Mouse (Mus musculus): ENCODE measurements around the gene Tmprss6. TPM values are rescaled to one million over a fixed set of nuclear protein-coding genes. Genes with fewer than 3 reads are reported as not detected.

Gene Tmprss6
- total RNA-seq, 2 experiments from 2014 or later, result not detected

GRCm38 (mm10) chr15:78431541-78432121, 36.8 kb downstream of the Tmprss6 start:
- DNase-seq (ENCODE audit: extremely low spot score in 1 of 2, low spot score in 2 of 2), result no peak
- intact Hi-C loops (cut with DNase I), result no loop called here

- intact Hi-C loops (cut with DNase I), result no loop called here
- DNase-seq (ENCODE audit: extremely low spot score in 1 of 2, low spot score in 2 of 2), result no peak
Observed at GRCm38 (mm10) chr15:78430874-78431273, 37.6 kb downstream of the Tmprss6 start.

GRCm38 (mm10) chr15:78429871-78430622, 38.4 kb downstream of the Tmprss6 start:
- DNase-seq (ENCODE audit: extremely low spot score in 1 of 2, low spot score in 2 of 2), result peak in 1 of 2 experiments; percentile 62
- intact Hi-C loops (cut with DNase I), result loop anchor here (10.0 kb wide), 1 partner anchor 445 kb away; no protein-coding TSS in a partner anchor

- intact Hi-C loops (cut with DNase I), result loop anchor here (10.0 kb wide), 1 partner anchor 444 kb away; no protein-coding TSS in a partner anchor
Observed at GRCm38 (mm10) chr15:78429139-78429459, 39.3 kb downstream of the Tmprss6 start.

GRCm38 (mm10) chr15:78428391-78429138, 39.9 kb downstream of the Tmprss6 start, which contains the start of gene Kctd17:
Kctd17 (plus strand) TSS chr15:78428564.
- peak; percentile 63 to 90 for DNase-seq (ENCODE audit: extremely low spot score in 1 of 2, low spot score in 2 of 2)
- intact Hi-C loops (cut with DNase I), result loop anchor here (10.0 kb wide), 1 partner anchor 444 kb away; no protein-coding TSS in a partner anchor

More at GRCm38 (mm10) chr15:78429139-78429459, 39.3 kb downstream of the Tmprss6 start:
- DNase-seq (ENCODE audit: extremely low spot score in 1 of 2, low spot score in 2 of 2), result no peak

GRCm38 (mm10) chr15:78425230-78425629, 43.2 kb downstream of the Tmprss6 start:
- intact Hi-C loops (cut with DNase I), result loop anchor here (10.0 kb wide), 1 partner anchor 440 kb away; no protein-coding TSS in a partner anchor
- peak in 1 of 2 experiments; percentile 24 for DNase-seq (ENCODE audit: extremely low spot score in 1 of 2, low spot score in 2 of 2)

- DNase-seq (ENCODE audit: extremely low spot score in 1 of 2, low spot score in 2 of 2), result peak in 1 of 2 experiments; percentile 27
Observed at GRCm38 (mm10) chr15:78424507-78424906, 43.9 kb downstream of the Tmprss6 start.

GRCm38 (mm10) chr15:78422046-78422956, 46.1 kb downstream of the Tmprss6 start:
- DNase-seq (ENCODE audit: extremely low spot score in 1 of 2, low spot score in 2 of 2), result peak; percentile 70 to 88
- intact Hi-C loops (cut with DNase I), result loop anchor here (2.0 to 10.0 kb wide), 3 partner anchors 66 to 438 kb away; no protein-coding TSS in a partner anchor

More at GRCm38 (mm10) chr15:78424507-78424906, 43.9 kb downstream of the Tmprss6 start:
- intact Hi-C loops (cut with DNase I), result loop anchor here (5.0 to 10.0 kb wide), 2 partner anchors 167 to 440 kb away; no protein-coding TSS in a partner anchor

- intact Hi-C loops (cut with DNase I), result loop anchor here (5.0 to 10.0 kb wide), 2 partner anchors 163 to 436 kb away; no protein-coding TSS in a partner anchor
- DNase-seq (ENCODE audit: extremely low spot score in 1 of 2, low spot score in 2 of 2), result no peak
Observed at GRCm38 (mm10) chr15:78420395-78420794, 48.0 kb downstream of the Tmprss6 start.

- peak in 1 of 2 experiments; percentile 57 for DNase-seq (ENCODE audit: extremely low spot score in 1 of 2, low spot score in 2 of 2)
- intact Hi-C loops (cut with DNase I), result no loop called here
Observed at GRCm38 (mm10) chr15:78416937-78417336, 51.5 kb downstream of the Tmprss6 start.

GRCm38 (mm10) chr15:78414157-78414556, 54.3 kb downstream of the Tmprss6 start:
- no peak for DNase-seq (ENCODE audit: extremely low spot score in 1 of 2, low spot score in 2 of 2)
- intact Hi-C loops (cut with DNase I), result no loop called here

- intact Hi-C loops (cut with DNase I), result no loop called here
Observed at GRCm38 (mm10) chr15:78413719-78414117, 54.7 kb downstream of the Tmprss6 start.

GRCm38 (mm10) chr15:78413083-78413718, 55.2 kb downstream of the Tmprss6 start:
- no peak for DNase-seq (ENCODE audit: extremely low spot score in 1 of 2, low spot score in 2 of 2)
- intact Hi-C loops (cut with DNase I), result no loop called here

More at GRCm38 (mm10) chr15:78413719-78414117, 54.7 kb downstream of the Tmprss6 start:
- no peak for DNase-seq (ENCODE audit: extremely low spot score in 1 of 2, low spot score in 2 of 2)

GRCm38 (mm10) chr15:78409570-78410052, 58.8 kb downstream of the Tmprss6 start:
- intact Hi-C loops (cut with DNase I), result loop anchor here (5.0 kb wide), 1 partner anchor 37 kb away; no protein-coding TSS in a partner anchor
- no peak for DNase-seq (ENCODE audit: extremely low spot score in 1 of 2, low spot score in 2 of 2)

- DNase-seq (ENCODE audit: extremely low spot score in 1 of 2, low spot score in 2 of 2), result peak; percentile 80 to 92
- intact Hi-C loops (cut with DNase I), result loop anchor here (5.0 kb wide), 1 partner anchor 34 kb away; no protein-coding TSS in a partner anchor
Observed at GRCm38 (mm10) chr15:78406293-78406934, 62.0 kb downstream of the Tmprss6 start, which contains the start of gene Mpst. Mpst (plus strand) TSS chr15:78406416.

- DNase-seq (ENCODE audit: extremely low spot score in 1 of 2, low spot score in 2 of 2), result peak; percentile 88 to 93
- intact Hi-C loops (cut with DNase I), result loop anchor here (5.0 kb wide), 1 partner anchor 33 kb away; no protein-coding TSS in a partner anchor
Observed at GRCm38 (mm10) chr15:78405517-78406211, 62.8 kb downstream of the Tmprss6 start, which contains the start of gene Tst. Tst (minus strand) TSS chr15:78405907.
